Mouse (Mus musculus) lung, embryonic 15.5 days (tissue): ENCODE results near the gene B830017H08Rik. TPM values are rescaled to one million over a fixed set of nuclear protein-coding genes. Genes with fewer than 3 reads are reported as not detected.

Source experiments
- ATAC-seq: fragments of 200-750 bp; cut with Nextera tagmentation; 2 replicates; pipeline ENCODE4 v1.8.0; 2017; ENCODE audit warnings: moderate number of reproducible peaks, borderline replicate concordance; ENCODE audit not compliant: low FRiP score, low TSS enrichment; ENCODE audit errors: extremely low read depth
- H3K27ac ChIP-seq: fragments of 300-500 bp; sonication (generic); 2 replicates; pipeline ENCODE4 v1.5.1; 2015; ENCODE audit warnings: moderate library complexity, mild to moderate bottlenecking, inconsistent platforms
- H3K27me3 ChIP-seq: fragments of 300-500 bp; sonication (generic); 2 replicates; pipeline ENCODE4 v1.6.1; 2015; ENCODE audit warnings: inconsistent platforms
- H3K36me3 ChIP-seq: fragments of 300-500 bp; sonication (generic); 2 replicates; pipeline ENCODE4 v1.6.1; 2015; ENCODE audit warnings: inconsistent platforms
- H3K4me1 ChIP-seq: fragments of 300-500 bp; sonication (generic); 2 replicates; pipeline ENCODE4 v1.6.1; 2015; ENCODE audit warnings: inconsistent platforms
- H3K4me2 ChIP-seq: fragments of 300-500 bp; sonication (generic); 2 replicates; pipeline ENCODE4 v1.6.1; 2015; ENCODE audit warnings: inconsistent platforms, mild to moderate bottlenecking, moderate library complexity
- H3K4me3 ChIP-seq: fragments of 300-500 bp; sonication (generic); 2 replicates; pipeline ENCODE4 v1.5.1; 2015; ENCODE audit warnings: mild to moderate bottlenecking, inconsistent platforms
- H3K9ac ChIP-seq: fragments of 300-500 bp; sonication (generic); 2 replicates; pipeline ENCODE4 v1.6.1; 2015; ENCODE audit warnings: inconsistent platforms
- H3K9me3 ChIP-seq: fragments of 300-500 bp; sonication (generic); 2 replicates; pipeline ENCODE4 v1.6.1; 2016; ENCODE audit warnings: inconsistent platforms
- WGBS: fragments of 180-500 bp; shearing (Covaris S2); methylation state at CpG from one replicate; pipeline ENCODE4 v1.1.7; 2015; 5-methylcytosine and 5-hydroxymethylcytosine counted together
- polyA plus RNA-seq: library from polyadenylated mRNA; unstranded; fragments of >200 nt; fragmentation: Nextera tagmentation; extraction: Ambion mirVana; gene quantifications from 2 replicates; pipeline ENCODE4 v1.2.1, GENCODE M21; 2015

The B830017H08Rik gene
- polyA plus RNA-seq, 1 experiment from 2014 or later: not detected

DNA sequence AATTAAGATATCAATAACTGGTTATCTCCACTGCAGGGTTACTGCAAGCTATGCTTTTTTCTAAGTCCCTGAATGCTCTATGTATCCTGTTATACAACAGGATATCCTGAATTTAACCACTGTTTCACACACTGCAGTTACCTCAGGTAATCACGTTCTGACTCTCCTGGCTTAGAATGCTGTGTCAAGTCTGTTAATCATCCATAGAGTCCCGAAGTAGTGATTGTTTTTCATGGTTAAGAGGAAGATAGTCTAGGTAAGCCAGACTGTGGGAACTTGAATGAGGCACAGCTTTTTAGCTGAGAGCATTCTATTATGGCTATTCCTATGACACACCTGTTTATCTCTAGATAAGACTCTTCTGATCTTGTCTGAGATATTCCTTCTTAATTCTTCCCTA is 32.4 kb downstream of the B830017H08Rik start:
- H3K27me3 ChIP-seq: no peaks in the 10 kb centered on the region
- no peak overlapping the region for H3K4me3 ChIP-seq
- H3K9me3 ChIP-seq: no peaks in the 10 kb centered on the region
- H3K4me1 ChIP-seq: no peaks in the 10 kb centered on the region
- H3K4me2 ChIP-seq: no peak overlapping the region
- no peak overlapping the region for H3K9ac ChIP-seq
- peaks cover 16% of the 10 kb centered on the region for H3K36me3 ChIP-seq
- ATAC-seq: no peak
- no peak overlapping the region for H3K27ac ChIP-seq
- 65% methylated on average over 2 of the region's 2 CpGs for WGBS

GRCm38 (mm10) chr16:17865770-17866169 is 32.8 kb downstream of the B830017H08Rik start:
- H3K4me3 ChIP-seq: no peak overlapping the region
- H3K9ac ChIP-seq: no peak overlapping the region
- H3K27ac ChIP-seq: no peak overlapping the region
- no peak for ATAC-seq
- WGBS: 69% methylated on average over 6 of the region's 6 CpGs
- H3K4me2 ChIP-seq: no peak overlapping the region
- H3K27me3 ChIP-seq: no peaks in the 10 kb centered on the region
- H3K36me3 ChIP-seq: peaks cover 19% of the 10 kb centered on the region
- H3K4me1 ChIP-seq: no peaks in the 10 kb centered on the region
- no peaks in the 10 kb centered on the region for H3K9me3 ChIP-seq

GRCm38 (mm10) chr16:17871248-17871647 is 38.3 kb downstream of the B830017H08Rik start:
- H3K27me3 ChIP-seq: no peaks in the 10 kb centered on the region
- WGBS: 57% methylated on average over 5 of the region's 5 CpGs

DNA sequence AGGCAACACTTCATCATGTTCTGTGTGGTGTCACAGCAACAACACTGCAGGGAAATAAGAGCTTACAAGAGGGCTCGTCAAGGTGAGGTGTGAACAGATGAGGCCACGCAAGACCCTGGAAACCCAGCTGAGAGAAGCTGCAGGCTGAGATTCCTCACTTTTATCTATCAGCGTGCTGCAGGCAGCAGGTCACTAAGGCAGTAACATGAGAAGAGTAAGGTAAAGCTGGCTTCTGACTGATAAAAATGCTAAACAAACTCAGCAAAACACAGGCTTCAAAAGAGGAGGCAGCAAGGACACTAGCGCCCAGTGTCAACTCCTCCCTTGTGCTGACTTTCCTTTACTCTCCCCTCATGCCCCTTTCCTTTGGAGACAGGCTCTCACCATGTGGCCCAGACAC is 40.1 kb downstream of the B830017H08Rik start:
- Histone ChIP-seq H3K27me3 (no peaks in the 10 kb centered on the region), H3K4me2 (no peak overlapping the region), H3K4me1 (no peaks in the 10 kb centered on the region), H3K9me3 (no peaks in the 10 kb centered on the region), H3K4me3 (no peak overlapping the region), H3K36me3 (peaks cover 29% of the 10 kb centered on the region), H3K27ac (no peak overlapping the region), H3K9ac (no peak overlapping the region)
- WGBS: 41% methylated on average over 4 of the region's 4 CpGs
- ATAC-seq: no peak

More at GRCm38 (mm10) chr16:17871248-17871647, 38.3 kb downstream of the B830017H08Rik start:
- Histone ChIP-seq H3K27ac (no peak overlapping the region), H3K4me3 (no peak overlapping the region), H3K9ac (no peak overlapping the region), H3K4me2 (no peak overlapping the region), H3K36me3 (peaks cover 29% of the 10 kb centered on the region), H3K9me3 (no peaks in the 10 kb centered on the region), H3K4me1 (no peaks in the 10 kb centered on the region)
- ATAC-seq: no peak

DNA sequence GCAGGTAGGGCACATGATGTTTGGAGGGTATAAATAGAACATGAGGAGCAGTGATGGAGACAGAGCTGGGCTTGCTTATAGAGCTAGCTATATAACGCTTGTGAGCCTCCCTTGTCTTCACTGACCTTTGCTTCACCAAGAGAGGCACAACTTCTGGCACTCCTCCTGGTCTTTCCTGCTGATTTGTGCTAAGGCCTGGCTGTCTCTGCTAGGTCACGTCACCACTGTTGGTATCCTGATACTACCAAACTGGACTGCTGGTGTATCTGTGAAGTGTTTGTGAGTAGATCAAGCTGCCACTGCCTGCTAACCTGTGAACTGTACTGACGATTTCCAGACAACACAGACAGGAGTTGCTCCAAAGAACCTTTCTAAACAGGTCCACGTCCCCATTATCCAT is 42.3 kb downstream of the B830017H08Rik start:
- Histone ChIP-seq H3K27ac (no peak overlapping the region), H3K9me3 (no peaks in the 10 kb centered on the region)

GRCm38 (mm10) chr16:17876096-17876495 is 43.2 kb downstream of the B830017H08Rik start:
- WGBS: 91% methylated on average over 1 of the region's 1 CpGs
- H3K4me1 ChIP-seq: no peaks in the 10 kb centered on the region
- H3K27ac ChIP-seq: no peak overlapping the region
- H3K9ac ChIP-seq: no peak overlapping the region
- peaks cover 17% of the 10 kb centered on the region for H3K36me3 ChIP-seq
- no peak overlapping the region for H3K4me3 ChIP-seq
- H3K4me2 ChIP-seq: no peak overlapping the region
- H3K27me3 ChIP-seq: no peaks in the 10 kb centered on the region
- ATAC-seq: no peak
- no peaks in the 10 kb centered on the region for H3K9me3 ChIP-seq

More for the DNA sequence above, 42.3 kb downstream of the B830017H08Rik start:
- no peak overlapping the region for H3K4me2 ChIP-seq
- H3K9ac ChIP-seq: no peak overlapping the region
- no peaks in the 10 kb centered on the region for H3K4me1 ChIP-seq
- no peak for ATAC-seq
- H3K4me3 ChIP-seq: no peak overlapping the region
- WGBS: 69% methylated on average over 4 of the region's 4 CpGs
- no peaks in the 10 kb centered on the region for H3K27me3 ChIP-seq
- H3K36me3 ChIP-seq: peaks cover 26% of the 10 kb centered on the region

DNA sequence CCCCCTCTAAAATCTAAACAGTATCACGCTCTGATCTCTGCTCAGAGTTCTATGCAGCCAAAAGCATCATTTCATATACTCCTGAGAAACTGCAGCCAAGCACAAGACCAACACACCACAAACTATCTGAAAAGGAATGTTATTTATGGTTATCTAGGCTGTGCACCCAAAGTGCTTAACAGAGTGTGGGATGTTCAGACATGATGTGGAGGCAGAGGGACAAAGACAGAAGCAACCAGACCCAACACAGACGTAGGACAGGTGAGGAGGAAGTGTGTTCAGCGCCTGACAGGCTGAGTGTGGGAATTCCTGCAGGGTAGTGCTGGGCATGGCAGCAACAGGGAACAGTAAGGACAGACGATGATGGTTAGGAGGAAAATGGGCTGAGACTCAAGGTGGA is 46.6 kb downstream of the B830017H08Rik start:
- no peaks in the 10 kb centered on the region for H3K9me3 ChIP-seq
- H3K9ac ChIP-seq: no peak overlapping the region
- 80% methylated on average over 4 of the region's 4 CpGs for WGBS
- H3K27me3 ChIP-seq: no peaks in the 10 kb centered on the region
- no peaks in the 10 kb centered on the region for H3K36me3 ChIP-seq
- H3K27ac ChIP-seq: no peak overlapping the region
- H3K4me2 ChIP-seq: no peak overlapping the region
- peaks cover 11% of the 10 kb centered on the region; the same call in 1 of the 2 replicates for H3K4me1 ChIP-seq
- ATAC-seq: no peak
- no peak overlapping the region for H3K4me3 ChIP-seq

DNA sequence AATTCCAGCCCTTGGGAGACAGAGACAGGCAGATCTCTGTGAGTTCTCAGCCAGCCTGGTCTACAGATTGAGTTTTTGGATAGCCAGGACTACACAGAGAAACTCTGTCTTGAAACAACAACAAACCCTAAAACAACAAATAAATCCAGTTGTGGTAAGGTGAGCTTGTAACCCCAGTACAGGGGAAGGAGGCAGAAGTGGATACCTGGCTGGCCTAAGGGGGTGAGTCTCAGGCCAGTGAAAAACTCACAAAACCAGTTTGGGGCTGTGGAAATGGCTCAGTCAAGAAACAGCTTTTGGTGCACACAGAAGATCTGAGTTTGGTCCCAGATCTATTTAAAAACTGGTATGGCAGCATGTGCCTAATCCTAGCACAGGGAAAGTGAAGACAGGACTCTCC is 49.3 kb downstream of the B830017H08Rik start:
- Histone ChIP-seq H3K4me1 (peaks cover 11% of the 10 kb centered on the region; the same call in 1 of the 2 replicates), H3K36me3 (no peaks in the 10 kb centered on the region), H3K9me3 (no peaks in the 10 kb centered on the region), H3K4me3 (no peak overlapping the region), H3K27me3 (no peaks in the 10 kb centered on the region), H3K4me2 (no peak overlapping the region), H3K27ac (no peak overlapping the region), H3K9ac (no peak overlapping the region)
- ATAC-seq: no peak

GRCm38 (mm10) chr16:17884116-17884515 is 51.2 kb downstream of the B830017H08Rik start:
- WGBS: 70% methylated on average over 6 of the region's 6 CpGs
- Histone ChIP-seq H3K9ac (no peak overlapping the region), H3K9me3 (no peaks in the 10 kb centered on the region), H3K4me2 (no peak overlapping the region), H3K27me3 (no peaks in the 10 kb centered on the region), H3K27ac (no peak overlapping the region), H3K4me3 (no peak overlapping the region), H3K36me3 (no peaks in the 10 kb centered on the region), H3K4me1 (peaks cover 11% of the 10 kb centered on the region; the same call in 1 of the 2 replicates)
- ATAC-seq: no peak

Other genes with a start within 250 kb of the B830017H08Rik start
- gene Slc7a4, start 249.9 kb upstream of the B830017H08Rik start, polyA plus RNA-seq: 9.2 and 9.6 TPM in 2 replicates
- gene Smpd4, start 213.8 kb upstream of the B830017H08Rik start, polyA plus RNA-seq: 28.2 and 32.2 TPM in 2 replicates
- gene Ccdc74a, start 186.7 kb upstream of the B830017H08Rik start, polyA plus RNA-seq: 6.8 and 7.8 TPM in 2 replicates
- 37.2 and 41.7 TPM in 2 replicates for gene Med15, start 100.2 kb upstream of the B830017H08Rik start, polyA plus RNA-seq
- 61.2 and 66.0 TPM in 2 replicates for gene Klhl22, start 73.5 kb upstream of the B830017H08Rik start, polyA plus RNA-seq
- gene Scarf2, start 35.8 kb upstream of the B830017H08Rik start, polyA plus RNA-seq: 20.5 and 23.9 TPM in 2 replicates
- 1.8 and 3.3 TPM in 2 replicates for gene Car15, start 5.2 kb downstream of the B830017H08Rik start, polyA plus RNA-seq
- gene Gm20518, start 58.5 kb downstream of the B830017H08Rik start, polyA plus RNA-seq: 0.16 TPM in 1 of 2 replicates, not detected in the other
- 0.05 TPM in 1 of 2 replicates, not detected in the other for gene Tssk1, start 61.1 kb downstream of the B830017H08Rik start, polyA plus RNA-seq
- 92.0 and 93.9 TPM in 2 replicates for gene Dgcr2, start 65.4 kb downstream of the B830017H08Rik start, polyA plus RNA-seq
- not detected in 2 replicates for gene Tssk2, start 65.5 kb downstream of the B830017H08Rik start, polyA plus RNA-seq
- gene Ess2, start 78.2 kb downstream of the B830017H08Rik start, polyA plus RNA-seq: 43.5 and 43.9 TPM in 2 replicates
- not detected in 2 replicates for gene Gsc2, start 81.9 kb downstream of the B830017H08Rik start, polyA plus RNA-seq
- 71.7 and 72.6 TPM in 2 replicates for gene Slc25a1, start 95.1 kb downstream of the B830017H08Rik start, polyA plus RNA-seq
- not detected in 2 replicates for gene Vpreb2, start 147.3 kb downstream of the B830017H08Rik start, polyA plus RNA-seq
- gene Dgcr6, start 219.7 kb downstream of the B830017H08Rik start, polyA plus RNA-seq: 95.5 and 97.9 TPM in 2 replicates